ENCODE assay signal across 20 mouse cellular contexts in the genomic region with DNA sequence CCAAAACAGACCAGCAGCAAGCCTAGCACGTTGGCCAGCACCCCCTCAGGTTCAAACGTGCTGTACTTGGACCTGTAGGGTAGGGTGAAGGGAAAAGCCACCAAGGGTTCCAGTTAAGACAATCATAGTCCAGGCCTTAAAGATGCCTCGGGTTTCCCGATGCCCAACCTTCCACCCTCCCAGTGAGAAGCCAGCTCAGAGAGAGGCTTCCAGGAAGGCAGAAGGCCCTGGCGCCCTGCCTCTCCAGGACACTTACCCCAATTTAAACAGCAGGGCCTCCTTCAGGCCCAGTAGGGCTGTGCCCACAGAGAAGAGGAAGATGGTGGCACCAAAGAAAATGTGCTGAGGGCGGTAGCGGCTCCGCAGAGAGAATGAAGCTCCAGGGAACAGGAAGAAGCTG. TPM values are rescaled to one million over a fixed set of nuclear protein-coding genes. Genes with fewer than 3 reads are reported as not detected.
"Had no signal": no experiment of that assay in that cellular context is flagged by ENCODE, and none has a peak within 500 bp of the region (broad histone marks: within the 10 kb centered on the region; RNA-seq: fewer than 3 reads in every experiment).

No protein-coding gene starts in this region.

- H3K27me3 ChIP-seq: limb, embryonic 15.5 days; midbrain, embryonic 13.5 days; neural tube, embryonic 15.5 days had no signal

- H3K36me3 ChIP-seq: limb, embryonic 15.5 days; liver, embryonic 12.5 days had no signal

- DNase-seq: lung, embryonic 14.5 days; right cerebral cortex, postnatal 25 days; thymus, adult 18-20 months; thymus, postnatal 14 days had no signal

- H3K4me1 ChIP-seq: liver, embryonic 12.5 days; neural tube, embryonic 15.5 days had no signal

- H3K9ac ChIP-seq: limb, embryonic 15.5 days; liver, embryonic 12.5 days; lung, embryonic 14.5 days; midbrain, embryonic 13.5 days; neural tube, embryonic 15.5 days had no signal

- H3K27ac ChIP-seq: kidney, postnatal 0 days; liver, embryonic 12.5 days; neural tube, embryonic 15.5 days had no signal

- H3K4me2 ChIP-seq: limb, embryonic 15.5 days; liver, embryonic 12.5 days; lung, embryonic 14.5 days; midbrain, embryonic 13.5 days; neural tube, embryonic 15.5 days had no signal

- ATAC-seq: liver, embryonic 12.5 days; midbrain, embryonic 13.5 days had no signal

- H3K9me3 ChIP-seq: limb, embryonic 15.5 days; liver, embryonic 12.5 days; midbrain, embryonic 13.5 days; neural tube, embryonic 15.5 days had no signal

- H3K4me3 ChIP-seq: limb, embryonic 15.5 days; liver, embryonic 12.5 days; midbrain, embryonic 13.5 days; myocyte; neural tube, embryonic 15.5 days had no signal

RNA-seq across cellular contexts. Expression of a gene that starts 59.0 kb away (rescaled TPM):
- total RNA-seq: layer of hippocampus, adult 18-20 months; layer of hippocampus, postnatal 36 days; left cerebral cortex, adult 8-10 months; left cerebral cortex, postnatal 25 days; megakaryocyte-erythroid progenitor cell, adult 5-6 weeks had no signal
- polyA plus RNA-seq: kidney, postnatal 0 days; limb, embryonic 11.5 days; limb, embryonic 15.5 days; liver, embryonic 12.5 days; liver, embryonic 16.5 days; lung, embryonic 14.5 days; midbrain, embryonic 13.5 days; myocyte; neural tube, embryonic 11.5 days; neural tube, embryonic 15.5 days; small intestine, adult 2 months; stomach, embryonic 16.5 days had no signal
